Mouse (Mus musculus) urinary bladder, adult 18-20 months (tissue): Measurements from ENCODE around the gene Stac.

Source experiments
- DNase-seq, 2 experiments: peaks; one replicate each; pipeline ENCODE4 v3.0.0; 2022; ENCODE audit warnings: low spot score in 2 of 2, mixed read lengths in 2 of 2

Gene Stac

DNA sequence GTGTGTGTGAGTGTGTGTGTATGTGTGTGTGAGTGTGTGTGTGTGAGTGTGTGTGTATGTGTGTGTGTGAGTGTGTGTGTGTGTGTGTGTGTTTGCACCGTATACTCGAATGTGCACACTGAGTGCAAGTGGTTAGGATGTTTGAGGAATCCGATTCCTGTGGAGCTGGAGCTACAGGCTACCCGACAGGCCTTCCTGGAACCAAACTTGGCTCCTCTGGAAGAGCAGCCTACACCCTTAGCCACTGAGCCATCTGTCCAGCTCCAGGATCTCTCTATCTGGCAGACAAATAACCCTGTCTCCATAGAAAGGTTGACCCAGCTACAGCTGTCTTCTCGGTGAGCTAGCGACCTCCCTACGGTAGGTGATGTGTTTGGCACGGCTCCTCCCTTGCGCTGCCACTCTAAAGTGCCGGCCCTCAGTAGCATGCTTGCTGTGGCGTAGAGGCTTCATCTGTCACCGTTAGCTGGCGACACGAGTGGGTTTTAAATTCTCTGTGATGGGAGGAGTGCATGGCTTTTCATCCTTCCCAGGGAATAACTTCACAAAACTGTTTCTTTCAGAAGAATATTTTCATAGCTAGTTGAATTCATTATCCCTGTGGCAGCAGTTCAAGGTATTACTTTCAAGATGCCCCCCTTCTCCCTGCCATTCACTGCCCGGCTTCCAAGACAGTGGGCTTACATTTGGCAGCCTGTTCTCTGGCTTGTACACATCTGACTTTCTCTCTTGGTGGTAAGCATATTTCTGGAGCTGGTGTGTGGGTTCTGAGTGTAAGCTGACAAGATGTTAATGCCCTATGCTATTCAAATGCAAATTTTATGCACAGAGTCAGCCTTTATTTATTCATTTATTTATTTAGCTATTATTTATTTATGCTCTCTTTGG lies 175.3 kb downstream of the Stac start:
- no peak for DNase-seq
